Mouse (Mus musculus) spleen, adult 2 months (tissue): ENCODE measurements around the gene Nutm1. TPM values are rescaled to one million over a fixed set of nuclear protein-coding genes. Genes with fewer than 3 reads are reported as not detected.
"Not testable (repeated sequence)": the region's sequence is repeated elsewhere in the genome, so short reads cannot be mapped to it uniquely, and the experiment has no call there.

Experiments
- DNase-seq, 2 experiments: peaks; one replicate each; pipeline versions ENCODE4 v3.0.0 to v3.0.0-alpha.2; 2012 to 2021; ENCODE audit warnings: low spot score in 2 of 2, low read depth in 1 of 2
- H3K27ac ChIP-seq: fragments of 200-500 bp; 2 replicates; pipeline ENCODE4 v1.5.1; 2012; ENCODE audit warnings: low read length, inconsistent platforms; ENCODE audit not compliant: insufficient read depth
- H3K27me3 ChIP-seq: fragments of 200-500 bp; 2 replicates; pipeline ENCODE4 v1.6.1; 2012; ENCODE audit warnings: mild to moderate bottlenecking, moderate library complexity, low read length, inconsistent platforms; ENCODE audit not compliant: control insufficient read depth, insufficient read depth
- H3K36me3 ChIP-seq: fragments of 200-500 bp; 2 replicates; pipeline ENCODE4 v1.6.1; 2012; ENCODE audit warnings: mild to moderate bottlenecking, low read length, inconsistent platforms; ENCODE audit not compliant: control insufficient read depth, insufficient read depth
- H3K4me1 ChIP-seq: fragments of 200-500 bp; 2 replicates; pipeline ENCODE4 v1.6.1; 2011; ENCODE audit warnings: inconsistent platforms; ENCODE audit not compliant: control insufficient read depth, insufficient read depth, insufficient read length
- H3K4me3 ChIP-seq: fragments of 200-500 bp; 2 replicates; pipeline ENCODE4 v1.5.1; 2011; ENCODE audit warnings: mild to moderate bottlenecking, inconsistent platforms; ENCODE audit not compliant: insufficient read depth, insufficient read length; ENCODE audit errors: extremely low read depth
- CTCF ChIP-seq: fragments of 200-500 bp; IDR thresholded peaks from 2 replicates; pipeline ENCODE4 v1.5.1; 2011; ENCODE audit warnings: mild to moderate bottlenecking, inconsistent platforms; ENCODE audit not compliant: insufficient read depth, insufficient read length, insufficient replicate concordance; ENCODE audit errors: extremely low read depth
- POLR2A ChIP-seq: fragments of 200-500 bp; IDR thresholded peaks from 2 replicates; pipeline ENCODE4 v1.6.1; 2011; ENCODE audit warnings: low read depth, low read length, inconsistent platforms
- WGBS: fragments of 180-500 bp; shearing (Covaris S2); methylation state at CpG from one replicate; pipeline ENCODE4 v1.1.7; 2018; 5-methylcytosine and 5-hydroxymethylcytosine counted together
- polyA plus RNA-seq: library from polyadenylated mRNA; depleted of rRNA; stranded (reverse); fragments of >200 nt; gene quantifications from 2 replicates; pipeline ENCODE4 v1.2.3, GENCODE M21; 2012; rRNA removed

Nutm1 gene
- not detected in 2 replicates for polyA plus RNA-seq

DNA sequence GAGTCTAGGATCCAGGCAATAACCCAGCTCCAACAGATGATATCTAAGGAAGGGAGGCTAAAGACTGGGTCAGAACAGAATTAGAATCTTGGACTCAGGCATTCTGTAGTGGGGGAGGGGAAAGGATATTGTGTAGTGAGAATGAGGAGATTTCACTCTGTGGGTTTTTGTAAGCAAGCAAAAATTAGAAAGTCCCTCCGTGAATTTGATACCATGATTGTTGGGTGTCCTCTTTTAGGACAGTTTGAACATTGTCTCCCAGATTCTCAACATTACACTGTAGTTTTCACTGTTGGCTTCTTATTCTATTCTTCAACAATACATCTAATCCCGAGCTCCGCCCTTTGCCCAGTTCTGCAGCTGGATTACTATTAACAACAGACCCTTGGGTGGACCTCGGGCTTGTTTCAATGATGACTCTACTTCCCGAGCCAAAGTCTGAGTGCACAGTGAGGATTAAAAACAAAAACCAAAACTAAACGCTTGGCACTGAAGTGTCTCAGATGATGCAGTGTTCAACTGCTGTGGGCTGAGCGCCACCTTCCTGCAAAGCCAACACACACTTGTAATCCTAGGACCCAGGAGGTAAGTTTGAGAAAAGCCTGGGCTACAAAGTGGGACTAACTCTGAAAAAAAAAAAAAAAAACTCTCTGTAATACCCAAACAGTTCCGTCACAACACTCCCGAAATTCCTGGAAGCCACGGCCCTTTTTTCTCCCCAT is at the start of gene Nutm1:
Gene Nutm1 (minus strand): TSS at position 51 of the 722 bp plus-strand sequence.
- peak in 1 of 2 experiments; percentile 30 for DNase-seq
- Histone ChIP-seq H3K27me3 (no peaks in the 10 kb centered on the region), H3K27ac (no peak within 1 kb of the TSS), H3K36me3 (no peaks in the 10 kb centered on the region), H3K4me1 (peaks cover 14% of the 10 kb centered on the region; the same call in 1 of the 2 replicates), H3K4me3 (no peak within 1 kb of the TSS)
- TF ChIP-seq CTCF (peak; percentile 26; the same call in 1 of the 2 replicates), POLR2A (no peak)
- 57% methylated on average over 10 of the region's 10 CpGs for WGBS

GRCm38 (mm10) chr2:112308671-112309070 is 49.6 kb upstream of the Nutm1 start:
- WGBS = 83% methylated on average over 3 of the region's 3 CpGs
- Histone ChIP-seq H3K4me3 (no peak overlapping the region), H3K27ac (no peak overlapping the region), H3K36me3 (peaks cover 2% of the 10 kb centered on the region; the same call in 1 of the 2 replicates), H3K27me3 (no peaks in the 10 kb centered on the region), H3K4me1 (no peaks in the 10 kb centered on the region; the same call in 1 of the 2 replicates)
- no peak for DNase-seq
- TF ChIP-seq POLR2A (no peak), CTCF (no peak)

- Histone ChIP-seq H3K36me3 (peaks cover 5% of the 10 kb centered on the region; the same call in 1 of the 2 replicates), H3K4me1 (no peaks in the 10 kb centered on the region), H3K27me3 (no peaks in the 10 kb centered on the region), H3K4me3 (no peak overlapping the region), H3K27ac (no peak overlapping the region)
- TF ChIP-seq POLR2A = no peak
- WGBS = 94% methylated on average over 4 of the region's 4 CpGs
- DNase-seq = no peak
These were observed 39.1 kb upstream of the Nutm1 start for GRCm38 (mm10) chr2:112298221-112298620.

GRCm38 (mm10) chr2:112296211-112296610 is 37.1 kb upstream of the Nutm1 start:
- no peak for DNase-seq
- 96% methylated on average over 3 of the region's 3 CpGs for WGBS
- Histone ChIP-seq H3K36me3 (peaks cover 5% of the 10 kb centered on the region; the same call in 1 of the 2 replicates), H3K27me3 (no peaks in the 10 kb centered on the region), H3K4me3 (no peak overlapping the region), H3K27ac (no peak overlapping the region), H3K4me1 (no peaks in the 10 kb centered on the region)
- TF ChIP-seq POLR2A (no peak), CTCF (no peak)

- TF ChIP-seq CTCF = no peak
- no peak for TF ChIP-seq POLR2A
- 88% methylated on average over 2 of the region's 2 CpGs for WGBS
- H3K27ac ChIP-seq = no peak overlapping the region
- H3K4me1 ChIP-seq = peaks cover 1% of the 10 kb centered on the region; the same call in 1 of the 2 replicates
- no peak overlapping the region for H3K4me3 ChIP-seq
- peaks cover 5% of the 10 kb centered on the region; the same call in 1 of the 2 replicates for H3K36me3 ChIP-seq
- no peak for DNase-seq
- H3K27me3 ChIP-seq = no peaks in the 10 kb centered on the region
These were observed 33.7 kb upstream of the Nutm1 start for GRCm38 (mm10) chr2:112292823-112293222.

- no peak for DNase-seq
- Histone ChIP-seq H3K36me3 (no peaks in the 10 kb centered on the region), H3K27me3 (no peaks in the 10 kb centered on the region), H3K4me3 (no peak overlapping the region), H3K27ac (no peak overlapping the region), H3K4me1 (peaks cover 4% of the 10 kb centered on the region; the same call in 1 of the 2 replicates)
- WGBS = 94% methylated on average over 3 of the region's 3 CpGs
- TF ChIP-seq CTCF (no peak), POLR2A (no peak)
These were observed 30.4 kb upstream of the Nutm1 start for GRCm38 (mm10) chr2:112289507-112289906.

- WGBS = 48% methylated on average over 4 of the region's 4 CpGs
- no peak overlapping the region for H3K27ac ChIP-seq
These were observed 28.0 kb upstream of the Nutm1 start for GRCm38 (mm10) chr2:112287059-112287458.

DNA sequence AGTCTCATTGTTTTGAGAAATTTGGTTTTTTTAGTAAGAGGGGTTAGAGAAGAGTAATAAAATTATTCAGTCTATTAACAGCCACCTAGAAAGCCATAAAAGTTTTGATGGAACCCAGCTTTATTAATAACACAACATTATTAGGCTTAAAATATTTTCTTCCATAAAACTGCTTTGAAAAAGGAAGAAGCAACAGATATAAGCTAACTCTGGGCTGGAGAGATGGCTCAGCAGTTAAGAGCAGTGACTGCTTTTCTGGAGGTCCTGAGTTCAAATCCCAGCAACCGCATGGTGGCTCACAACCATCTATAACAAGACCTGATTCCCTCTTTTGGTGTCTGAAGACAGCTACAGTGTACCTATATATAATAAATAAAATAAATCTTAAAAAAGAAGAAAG is 27.0 kb upstream of the Nutm1 start:
- DNase-seq, H3K27me3 ChIP-seq, H3K4me1 ChIP-seq, H3K36me3 ChIP-seq, H3K27ac ChIP-seq, H3K4me3 ChIP-seq: not testable (repeated sequence)
- 93% methylated on average over 1 of the region's 1 CpGs for WGBS

More at GRCm38 (mm10) chr2:112287059-112287458, 28.0 kb upstream of the Nutm1 start:
- no peak for DNase-seq
- peaks cover 10% of the 10 kb centered on the region for H3K4me1 ChIP-seq
- no peak for TF ChIP-seq POLR2A
- no peak for TF ChIP-seq CTCF
- no peak overlapping the region for H3K4me3 ChIP-seq
- H3K36me3 ChIP-seq = no peaks in the 10 kb centered on the region
- H3K27me3 ChIP-seq = no peaks in the 10 kb centered on the region
